18 mouse cellular contexts compared by ENCODE assay signal in the genomic region with DNA sequence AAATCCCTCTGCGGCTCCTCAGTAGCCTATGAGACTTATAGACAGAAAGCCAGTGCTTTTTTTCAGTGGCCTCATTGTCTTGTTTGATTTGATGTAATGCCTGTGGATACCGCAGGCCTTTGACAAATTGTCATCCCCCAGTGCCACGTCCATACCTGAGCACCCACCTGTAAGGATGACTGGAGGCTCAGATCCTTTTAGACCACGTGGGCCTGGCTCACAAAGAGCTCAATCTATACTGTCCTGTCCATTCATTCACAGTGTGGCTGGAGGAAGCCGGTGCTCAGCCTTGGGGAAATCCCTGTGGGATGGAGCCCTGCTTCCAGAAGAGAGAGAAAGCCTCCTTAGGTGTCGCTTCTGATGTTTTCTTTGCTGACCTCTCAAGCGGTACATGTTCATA.
"Had no signal": no experiment of that assay in that cellular context is flagged by ENCODE, and none has a peak within 500 bp of the region (broad histone marks: within the 10 kb centered on the region; RNA-seq: fewer than 3 reads in every experiment).

No protein-coding gene starts in this region.

- H3K27me3 ChIP-seq: neural tube, embryonic 13.5 days; neural tube, embryonic 15.5 days had no signal

- H3K36me3 ChIP-seq: midbrain, embryonic 12.5 days; neural tube, embryonic 15.5 days had no signal

- H3K9me3 ChIP-seq: midbrain, embryonic 12.5 days; neural tube, embryonic 15.5 days had no signal

- DNase-seq: lung, adult 18-20 months; lung, embryonic 14.5 days; lung, postnatal 10 days; lung, postnatal 4 days; retina, postnatal 1 day; right cerebral cortex, adult 18-20 months; right cerebral cortex, postnatal 25 days; right cerebral cortex, postnatal 4 days; spleen, adult 18-20 months; thymus, adult 18-20 months; thymus, postnatal 14 days; thymus, postnatal 36 days had no signal

- H3K27ac ChIP-seq: liver, embryonic 14.5 days; midbrain, embryonic 10.5 days; midbrain, embryonic 12.5 days; neural tube, embryonic 13.5 days; neural tube, embryonic 15.5 days had no signal

- H3K4me2 ChIP-seq: lung, embryonic 14.5 days; midbrain, embryonic 12.5 days; neural tube, embryonic 13.5 days; neural tube, embryonic 15.5 days had no signal

- H3K9ac ChIP-seq: liver, embryonic 14.5 days; lung, embryonic 14.5 days; midbrain, embryonic 12.5 days; neural tube, embryonic 13.5 days; neural tube, embryonic 15.5 days had no signal

- H3K4me3 ChIP-seq: midbrain, embryonic 10.5 days; midbrain, embryonic 12.5 days; myocyte; neural tube, embryonic 13.5 days; neural tube, embryonic 15.5 days had no signal
